Mouse (Mus musculus) mouse embryonic stem cell (cell line): ENCODE data around the gene Ipo8.

Experiments used
- in situ Hi-C, 2 experiments: fragments of 300-500 bp; cut with MboI; formaldehyde crosslinking; loops; 1 replicate in 1 of 2; 3 replicates in 1 of 2; pipeline ENCODE4 v1.14.3; 2019 to 2020; ENCODE audit warnings: low sequenced_read_pairs in 2 of 2, low pct_unique_long_range_greater_than_20kb in 1 of 2, mixed read lengths in 1 of 2; ENCODE audit not compliant: unreplicated experiment in 1 of 2

The Ipo8 gene

DNA sequence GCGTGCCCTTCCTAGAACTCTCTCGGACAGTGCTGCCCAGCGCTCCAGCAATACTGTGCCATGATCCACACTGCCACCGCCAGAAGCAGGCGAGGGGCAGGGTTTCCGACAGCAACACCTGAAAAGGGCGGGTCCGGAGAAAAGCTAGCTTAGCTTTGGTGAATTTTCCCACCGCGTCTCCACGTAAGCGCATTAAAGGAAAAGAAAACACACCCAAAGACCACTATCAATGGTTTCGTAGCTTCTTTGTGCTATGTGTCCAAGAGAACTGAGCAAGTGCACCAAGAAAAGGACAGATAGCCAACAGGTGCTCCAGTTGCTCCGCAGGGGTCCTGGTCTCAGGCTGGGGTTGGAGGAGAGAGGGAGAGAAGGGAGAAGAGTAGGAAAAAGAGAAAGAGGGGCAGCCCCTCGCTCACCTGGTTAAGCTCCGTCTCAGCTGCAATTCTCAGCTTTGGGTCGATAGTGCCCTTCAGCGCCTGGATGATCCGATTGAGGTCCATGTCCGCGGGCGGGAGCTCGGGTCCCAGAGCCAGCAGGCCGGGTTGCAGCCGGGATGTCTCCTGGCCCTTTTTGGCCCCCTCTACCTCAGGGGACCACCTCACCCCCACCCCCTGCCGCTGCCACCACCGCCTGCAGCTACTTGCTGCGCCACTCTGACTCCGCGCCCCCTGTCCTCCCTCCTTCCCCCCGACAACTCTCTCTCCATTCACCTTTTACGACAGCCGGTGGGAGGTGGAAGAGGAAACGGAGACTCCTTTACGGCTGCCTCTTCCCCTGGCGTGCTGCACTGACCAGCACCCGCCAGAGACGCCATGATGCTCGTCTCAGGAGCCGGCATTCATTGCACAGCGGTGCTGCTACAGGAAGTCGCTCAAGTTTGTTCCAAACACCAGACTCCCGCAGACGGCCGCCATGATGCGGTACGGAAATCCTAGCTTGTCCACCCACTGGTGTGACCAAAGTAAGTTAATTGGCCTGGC is at the start of gene Ipo8:
TSS of gene Ipo8 (minus strand) at position 720 of the 980 bp plus-strand sequence.
- in situ Hi-C loops: no loop called here

DNA sequence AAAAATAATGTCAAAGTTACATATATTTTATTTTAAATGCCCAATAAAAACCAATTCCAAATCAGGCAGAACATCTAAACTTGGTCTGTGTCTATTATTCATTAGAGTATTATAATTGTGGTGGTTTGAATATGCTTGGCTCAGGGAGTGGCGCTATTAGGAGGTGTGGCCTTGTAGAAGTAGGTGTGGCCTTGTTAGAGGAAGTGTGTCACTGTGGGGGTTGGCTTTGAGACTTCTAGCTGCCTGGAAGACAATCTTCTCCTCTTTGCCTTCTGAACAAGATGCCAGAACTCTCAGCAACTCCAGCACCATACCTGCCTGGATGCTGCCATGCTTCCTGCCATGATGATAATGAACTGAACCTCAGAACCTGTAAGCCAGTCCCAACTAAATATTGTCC is 42.6 kb upstream of the Ipo8 start:
- in situ Hi-C loops: no loop called here

DNA sequence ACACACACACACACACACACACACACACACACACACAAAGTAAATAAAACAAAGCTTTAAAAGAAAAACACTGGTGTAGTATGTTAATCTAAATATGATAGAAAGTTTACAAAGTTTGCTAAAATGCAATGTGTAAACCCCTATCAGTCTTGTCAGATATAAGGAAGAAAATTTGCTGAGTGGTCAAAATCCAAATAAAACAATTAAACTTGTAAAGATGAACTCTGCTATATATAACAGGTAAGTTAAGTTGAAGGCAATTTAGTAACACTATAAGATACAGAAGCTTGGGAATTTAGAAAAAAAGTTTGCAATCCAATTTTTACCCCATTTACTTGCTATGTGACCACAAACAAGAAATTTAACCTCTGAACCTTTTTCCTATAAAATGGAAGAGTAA is 14.4 kb upstream of the Ipo8 start:
- in situ Hi-C loops: no loop called here

DNA sequence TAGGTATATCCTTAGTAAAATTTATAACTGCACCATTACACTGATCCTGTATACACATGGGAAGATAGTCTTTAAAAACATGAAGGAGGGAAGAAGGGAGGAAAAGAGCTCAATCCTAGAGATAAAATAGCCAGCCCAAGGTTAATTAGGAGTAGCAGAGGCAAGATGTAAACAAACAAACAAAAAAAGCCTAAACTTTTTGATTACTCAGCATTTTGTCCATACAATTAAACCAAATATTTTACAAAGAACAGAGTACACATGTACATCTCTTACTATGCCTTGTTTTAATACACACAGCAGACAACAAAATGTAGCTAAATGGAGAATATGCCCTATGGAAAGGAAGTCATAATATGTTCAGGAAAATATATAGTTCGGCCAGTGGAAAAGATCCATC is 10.5 kb upstream of the Ipo8 start:
- in situ Hi-C loops: no loop called here

DNA sequence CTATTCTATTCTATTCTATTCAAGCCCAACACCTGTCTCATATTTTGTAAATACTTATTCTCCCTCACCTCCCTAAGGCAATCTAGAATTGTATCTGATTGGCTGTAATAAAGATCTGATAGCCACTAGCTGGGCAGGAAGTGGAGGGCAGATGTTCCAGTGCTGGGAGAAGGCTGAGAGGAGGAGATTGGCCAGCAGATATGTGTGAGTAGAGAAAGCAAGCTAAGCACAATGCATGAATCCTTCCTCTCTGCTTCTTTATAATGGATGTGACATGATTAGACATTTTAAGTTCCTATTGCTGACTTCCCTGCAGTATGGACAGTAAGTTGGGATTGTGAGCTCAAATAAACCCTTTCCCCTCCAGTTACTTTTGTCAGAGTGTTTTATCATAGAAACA is 7.2 kb upstream of the Ipo8 start:
- in situ Hi-C loops: no loop called here

DNA sequence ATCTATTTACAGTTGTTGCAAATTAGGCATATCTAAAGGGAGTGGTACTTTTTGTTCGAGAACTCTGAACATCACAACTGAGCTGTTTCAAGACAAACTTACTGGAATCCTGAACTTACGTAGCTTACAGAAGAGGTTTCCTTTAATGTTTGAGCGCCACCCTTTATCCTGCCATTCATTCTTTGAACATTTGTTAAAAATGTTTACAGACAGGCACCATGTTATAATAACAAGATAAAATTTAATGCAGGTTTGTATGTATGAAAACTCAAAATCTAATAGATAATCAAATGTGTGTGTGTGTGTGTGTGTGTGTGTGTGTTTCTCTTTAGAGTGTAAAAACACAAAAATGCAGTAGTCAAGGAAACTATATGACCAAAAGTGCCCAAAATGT is 458 bp upstream of the Ipo8 start:
- in situ Hi-C loops: no loop called here

DNA sequence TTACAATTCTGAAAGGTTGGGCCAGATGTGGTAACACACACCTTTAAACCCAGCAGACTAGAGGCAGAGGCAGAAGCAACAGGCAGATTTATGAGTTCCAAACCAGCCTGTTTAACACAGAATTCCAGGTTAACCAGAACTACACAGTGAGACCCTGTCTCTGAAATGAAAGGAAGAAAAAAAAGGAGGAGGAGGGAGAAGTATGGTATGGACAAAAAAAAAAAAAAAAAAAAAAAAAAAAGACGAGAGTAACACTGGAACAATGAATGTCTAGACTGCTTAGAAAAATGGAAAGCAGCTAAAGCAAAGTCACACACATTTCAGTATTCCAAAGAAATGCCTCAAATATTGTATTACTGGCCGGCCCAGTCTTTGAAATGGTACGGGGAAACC is 916 bp downstream of the Ipo8 start:
- in situ Hi-C loops: no loop called here

DNA sequence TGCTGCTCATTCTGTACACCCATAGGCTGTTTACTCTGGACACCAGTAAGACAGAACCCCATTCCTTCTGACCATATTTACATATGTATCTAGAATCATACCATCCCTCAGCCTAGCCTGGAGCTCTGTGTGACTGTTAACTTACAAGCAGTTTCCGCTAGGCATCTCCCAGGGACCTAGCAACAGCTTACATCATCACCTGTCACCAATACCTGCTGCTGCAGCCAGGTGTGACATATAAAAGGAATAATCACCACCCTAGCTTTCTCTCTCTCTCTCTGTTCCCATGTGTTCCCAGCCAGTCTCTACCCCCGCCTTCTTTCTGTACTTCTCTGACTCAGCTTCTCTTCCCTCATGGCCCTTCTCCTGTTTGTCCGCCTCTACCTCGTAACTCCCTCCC is 5.1 kb downstream of the Ipo8 start:
- in situ Hi-C loops: no loop called here

DNA sequence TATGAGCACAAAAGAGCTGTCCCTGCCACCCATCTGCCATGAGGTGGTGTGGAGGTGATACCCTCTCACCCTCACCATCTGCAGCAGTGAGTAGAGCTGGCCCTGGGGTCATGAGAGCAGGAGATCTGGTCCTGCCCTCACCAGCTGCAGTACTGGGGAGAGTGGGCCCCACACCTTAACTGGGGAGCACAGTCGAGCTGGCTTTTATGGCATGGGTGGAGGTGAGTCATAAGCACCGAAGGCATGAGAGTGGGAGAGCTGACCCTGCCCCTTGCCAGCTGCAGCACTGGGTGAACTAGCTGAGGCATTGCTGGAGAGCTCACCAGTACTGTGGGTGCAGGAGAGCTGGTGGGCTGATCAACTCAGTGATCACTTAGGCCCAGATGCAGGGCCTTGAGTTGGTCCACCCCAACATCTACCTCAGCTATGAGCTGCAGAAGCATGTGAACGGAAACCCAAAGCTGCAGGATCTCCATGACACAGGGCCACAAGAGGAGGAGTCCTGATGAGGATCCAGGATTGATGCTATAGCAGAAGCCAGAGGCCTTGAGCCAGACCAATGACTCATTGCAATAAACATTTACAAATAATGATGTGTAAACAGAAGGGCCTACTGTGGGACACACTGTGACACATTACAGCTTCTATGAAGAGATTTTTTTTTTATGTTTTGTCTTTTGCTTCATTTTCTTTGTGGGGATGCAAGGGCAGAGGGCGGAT is 12.5 kb downstream of the Ipo8 start:
- in situ Hi-C loops: no loop called here

DNA sequence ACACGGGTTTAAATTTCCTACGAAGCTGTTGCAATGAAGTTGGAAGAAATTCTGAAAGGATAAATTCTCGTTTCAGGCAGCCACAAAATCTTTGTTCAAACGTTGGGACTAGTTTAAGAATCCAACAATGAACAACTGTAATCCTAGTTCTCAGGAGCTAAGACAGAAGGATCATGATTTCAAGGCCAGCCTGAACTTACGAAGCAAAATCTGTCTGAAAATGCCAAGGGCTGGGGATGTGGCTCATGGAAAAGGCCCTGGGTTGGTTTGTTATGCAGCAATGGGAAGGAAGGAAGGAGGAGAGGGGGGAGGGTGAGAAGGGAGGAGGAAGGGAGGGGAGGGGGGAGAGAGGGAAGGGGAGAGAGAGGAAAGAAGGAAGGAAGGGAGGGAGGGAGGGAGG is 14.5 kb downstream of the Ipo8 start:
- in situ Hi-C loops: no loop called here

DNA sequence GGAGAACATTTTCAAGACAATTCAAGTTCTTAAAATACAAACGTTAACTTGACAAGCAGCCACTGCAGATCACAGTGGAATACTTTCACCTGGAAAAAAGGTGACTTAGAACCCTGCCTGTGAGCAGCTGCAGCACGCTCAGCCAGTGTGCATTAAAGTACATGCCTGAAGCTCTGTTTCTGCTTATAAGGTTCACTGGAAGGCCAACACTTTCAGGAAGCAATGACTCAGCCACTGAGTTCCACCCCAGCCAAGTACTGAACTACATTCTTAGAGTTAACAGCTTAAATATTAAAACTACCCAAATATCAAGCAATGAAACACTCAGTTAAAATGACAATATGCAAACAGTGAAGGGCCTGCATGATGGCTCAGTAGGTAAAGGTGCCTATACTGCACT is 20.1 kb downstream of the Ipo8 start:
- in situ Hi-C loops: no loop called here

DNA sequence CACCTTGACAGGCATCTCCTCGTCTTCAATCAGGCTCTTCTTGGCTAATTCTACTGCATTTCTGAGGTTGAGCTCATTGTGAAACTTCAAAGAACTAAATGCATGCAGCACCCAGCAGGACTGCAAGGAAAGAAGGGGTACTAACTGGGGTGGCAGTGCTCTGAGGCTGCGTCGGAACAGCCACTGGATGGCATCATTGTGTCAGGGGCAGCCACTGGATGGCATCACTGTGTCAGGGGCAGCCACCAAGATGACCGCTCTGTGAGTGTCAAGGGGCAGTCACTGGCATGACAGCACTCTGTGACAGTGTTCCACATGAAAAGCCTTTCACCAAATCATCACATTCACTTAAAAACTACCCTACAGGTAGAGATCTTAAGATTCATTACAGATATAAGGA is 31.5 kb downstream of the Ipo8 start:
- in situ Hi-C loops: no loop called here

DNA sequence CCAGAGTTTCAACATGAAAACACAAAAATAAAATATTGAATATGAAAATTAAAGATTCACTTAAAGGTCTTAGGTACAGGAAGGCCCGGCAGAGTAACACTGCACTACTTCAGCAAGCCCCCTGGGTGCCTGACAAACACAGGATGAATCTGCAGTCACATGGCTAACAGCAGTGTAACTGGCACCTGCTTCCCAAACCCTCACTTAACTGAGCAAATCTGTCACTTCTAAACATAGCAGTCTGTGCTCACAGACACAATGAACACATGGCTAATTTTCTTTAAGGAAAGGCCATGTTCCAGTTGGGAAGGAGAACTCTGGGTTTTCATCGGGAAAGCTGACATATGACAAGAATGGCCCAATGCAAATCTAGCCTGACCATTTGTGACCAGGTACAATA is 36.1 kb downstream of the Ipo8 start:
- in situ Hi-C loops: no loop called here

DNA sequence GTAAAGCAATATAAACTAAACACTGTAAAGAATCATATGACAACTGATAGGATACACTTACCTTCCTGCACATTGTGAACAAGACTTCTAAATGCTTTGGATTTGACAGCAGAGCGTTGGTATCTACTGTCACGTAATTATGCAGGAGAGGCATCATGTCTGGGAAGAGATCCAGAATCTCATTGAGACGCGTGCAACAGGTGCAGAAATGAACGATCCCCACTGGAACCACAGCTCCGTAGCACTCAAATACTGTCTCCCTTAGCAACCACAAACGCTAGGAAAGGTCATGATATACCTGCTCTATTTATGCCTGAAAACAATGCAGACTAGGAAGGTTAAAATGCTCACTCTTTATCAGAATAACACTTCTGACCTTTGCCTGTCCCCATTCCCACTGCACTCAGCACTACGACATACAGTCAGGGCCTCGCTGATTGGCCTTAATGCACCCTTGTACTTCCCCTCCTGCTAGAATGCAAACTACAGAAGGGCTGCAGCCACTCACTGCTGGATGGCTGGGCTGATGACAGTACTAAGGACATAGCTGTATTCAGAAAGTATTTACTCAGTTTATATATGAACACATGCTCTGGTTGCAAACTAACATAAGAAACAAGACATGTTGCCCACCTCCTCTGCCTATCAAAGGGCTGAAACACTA is 42.1 kb downstream of the Ipo8 start:
- in situ Hi-C loops: no loop called here

DNA sequence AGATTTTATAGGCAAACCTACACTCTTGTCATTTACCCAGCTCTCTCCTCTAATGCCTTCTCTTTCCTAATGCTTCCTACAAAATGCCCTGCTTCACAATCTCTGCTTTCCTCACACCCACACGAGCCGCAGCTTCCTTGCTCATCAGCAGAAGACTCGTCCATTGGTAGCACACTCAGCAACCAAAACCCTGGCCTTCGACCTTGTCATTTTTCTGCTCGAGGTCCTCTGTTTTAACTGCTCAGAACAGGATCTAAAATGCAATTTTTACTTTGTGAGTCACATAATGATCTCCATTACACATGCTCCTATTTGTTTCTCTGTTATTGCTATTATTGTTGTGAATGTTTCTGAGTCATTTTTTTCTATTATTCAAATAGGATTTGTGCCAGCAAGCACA is 45.1 kb downstream of the Ipo8 start:
- in situ Hi-C loops: no loop called here

DNA sequence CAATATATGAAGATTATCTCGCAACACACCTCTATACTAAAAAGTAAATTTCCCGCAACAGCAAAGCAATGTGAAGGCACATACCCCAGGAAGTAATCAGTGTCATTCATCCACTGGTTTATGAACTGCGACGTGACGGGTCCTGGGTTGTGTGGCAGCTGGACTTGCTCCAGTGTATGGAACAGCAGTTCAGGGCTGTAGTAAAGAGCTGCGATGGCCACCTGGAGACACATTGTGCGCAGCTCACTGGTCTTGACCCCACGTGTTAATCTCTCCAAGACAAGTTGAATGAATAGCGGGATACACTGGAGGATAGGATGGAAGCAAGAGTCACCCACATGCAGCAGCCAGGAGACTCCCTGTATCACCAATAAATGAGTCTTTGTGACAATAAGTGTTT is 46.8 kb downstream of the Ipo8 start:
- in situ Hi-C loops: no loop called here

DNA sequence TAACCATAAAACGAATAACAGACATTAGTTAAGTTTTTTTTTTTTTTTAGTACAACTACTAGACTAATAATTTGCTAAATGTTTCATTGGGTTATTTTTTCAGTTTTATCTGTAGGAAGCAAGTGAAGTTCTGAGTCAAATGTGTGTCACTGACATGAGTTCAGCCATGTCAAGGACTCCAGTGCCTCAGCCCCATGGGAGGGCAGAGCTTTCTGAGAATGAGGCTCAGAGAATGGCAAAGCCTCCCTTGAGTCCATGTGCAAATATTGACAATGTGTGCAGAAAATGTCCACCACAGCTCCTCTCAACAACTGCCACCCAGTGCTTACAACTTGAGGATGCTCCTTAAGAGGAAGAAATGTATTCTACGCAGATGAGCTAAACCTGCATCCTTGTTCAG is 55.0 kb downstream of the Ipo8 start:
- in situ Hi-C loops: no loop called here

DNA sequence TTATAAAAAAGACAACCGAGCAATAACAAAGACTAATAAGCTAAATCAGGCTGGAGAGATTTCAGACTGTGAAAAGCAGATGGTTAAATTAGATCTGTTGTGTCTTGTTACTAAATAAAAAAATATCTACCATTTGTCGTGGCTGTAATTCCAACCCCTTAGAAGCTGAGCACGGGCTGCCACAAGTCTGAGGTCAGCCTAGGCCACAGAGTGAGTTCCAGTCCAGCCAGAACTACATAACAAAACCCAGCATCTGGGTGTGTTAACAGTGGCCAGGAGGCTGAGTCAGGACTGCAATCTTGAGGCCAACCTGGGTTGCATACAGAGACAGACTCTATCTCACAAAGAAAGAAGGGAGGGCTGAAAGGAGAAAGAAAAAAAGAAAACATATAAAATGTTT is 59.8 kb downstream of the Ipo8 start:
- in situ Hi-C loops: no loop called here

DNA sequence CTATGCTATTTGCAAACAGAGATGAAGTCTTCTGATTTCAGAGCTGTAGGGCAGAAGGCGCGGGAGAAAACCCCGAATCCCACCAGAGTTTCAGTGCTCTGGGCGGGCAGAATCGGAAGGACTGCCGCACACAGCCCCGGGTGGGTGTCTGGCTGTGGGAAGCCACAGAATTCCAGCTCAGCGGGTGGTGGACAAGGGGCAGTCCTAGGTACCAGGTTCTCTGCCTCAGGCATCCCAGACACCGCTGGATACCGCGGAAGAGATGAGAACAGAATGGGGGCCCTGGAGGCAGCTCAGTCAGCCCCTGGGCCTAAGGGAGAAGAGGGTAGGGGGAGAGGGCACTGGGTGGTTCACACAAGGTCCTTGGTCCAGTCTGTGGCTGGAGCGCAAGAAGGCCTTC is 62.8 kb downstream of the Ipo8 start:
- in situ Hi-C loops: no loop called here
